Mouse (Mus musculus): ENCODE results near the gene Gm9495.

GRCm38 (mm10) chr8:69399181-69399955, 54.0 kb downstream of the Gm9495 start:
- TF ChIP-seq CTCF (IDR thresholded peaks at IDR 0.05; ENCODE audit: insufficient read depth, low read length) = no peak
- 0 out of 2 replicates have a peak, but pooled peaks have one; percentile 29 for TF ChIP-seq POLR2A (IDR thresholded peaks at IDR 0.05; ENCODE audit: borderline replicate concordance, extremely low read depth, low read depth, low read length)
